Mouse (Mus musculus): Measurements from ENCODE around the gene Focad. TPM values are rescaled to one million over a fixed set of nuclear protein-coding genes. Genes with fewer than 3 reads are reported as not detected.

Gene Focad
- polyA plus RNA-seq, 1 experiment = 29.6 TPM

- Histone ChIP-seq H3K27me3 (ENCODE audit: control insufficient read depth, insufficient read depth, low read length) (no peaks in the 10 kb centered on the region), H3K4me1 (ENCODE audit: control insufficient read depth, insufficient read depth, low read length) (no peaks in the 10 kb centered on the region), H3K27ac (ENCODE audit: insufficient read depth, low read length) (no peak overlapping the region), H3K4me3 (replicated peaks; ENCODE audit: insufficient read depth, low read depth, low read length) (no peak overlapping the region)
- no peak for TF ChIP-seq POLR2A (IDR thresholded peaks at IDR 0.05; ENCODE audit: borderline replicate concordance, insufficient read depth, low read length)
- no peak for TF ChIP-seq CTCF (IDR thresholded peaks at IDR 0.05; ENCODE audit: borderline replicate concordance, insufficient read depth, low read depth, low read length)
- no peak for DNase-seq
- 19% methylated on average over 5 of the region's 5 CpGs for WGBS
These were observed 231.0 kb downstream of the Focad start for GRCm38 (mm10) chr4:88325392-88325791.

GRCm38 (mm10) chr4:88334533-88334932 lies 240.1 kb downstream of the Focad start:
- TF ChIP-seq POLR2A (IDR thresholded peaks at IDR 0.05; ENCODE audit: borderline replicate concordance, insufficient read depth, low read length) (no peak), CTCF (IDR thresholded peaks at IDR 0.05; ENCODE audit: borderline replicate concordance, insufficient read depth, low read depth, low read length) (no peak)
- Histone ChIP-seq H3K27ac (ENCODE audit: insufficient read depth, low read length) (no peak overlapping the region), H3K4me3 (replicated peaks; ENCODE audit: insufficient read depth, low read depth, low read length) (no peak overlapping the region), H3K4me1 (ENCODE audit: control insufficient read depth, insufficient read depth, low read length) (no peaks in the 10 kb centered on the region), H3K27me3 (ENCODE audit: control insufficient read depth, insufficient read depth, low read length) (no peaks in the 10 kb centered on the region)
- DNase-seq = no peak
- 87% methylated on average over 4 of the region's 4 CpGs for WGBS

GRCm38 (mm10) chr4:88336753-88337152 lies 242.3 kb downstream of the Focad start:
- DNase-seq = no peak
- TF ChIP-seq POLR2A (IDR thresholded peaks at IDR 0.05; ENCODE audit: borderline replicate concordance, insufficient read depth, low read length) (no peak), CTCF (IDR thresholded peaks at IDR 0.05; ENCODE audit: borderline replicate concordance, insufficient read depth, low read depth, low read length) (no peak)
- Histone ChIP-seq H3K27me3 (ENCODE audit: control insufficient read depth, insufficient read depth, low read length) (no peaks in the 10 kb centered on the region), H3K27ac (ENCODE audit: insufficient read depth, low read length) (no peak overlapping the region), H3K4me1 (ENCODE audit: control insufficient read depth, insufficient read depth, low read length) (no peaks in the 10 kb centered on the region), H3K4me3 (replicated peaks; ENCODE audit: insufficient read depth, low read depth, low read length) (no peak overlapping the region)
- 39% methylated on average over 2 of the region's 2 CpGs for WGBS

GRCm38 (mm10) chr4:88337365-88337764 lies 242.9 kb downstream of the Focad start:
- 85% methylated on average over 2 of the region's 2 CpGs for WGBS
- no peaks in the 10 kb centered on the region for H3K4me1 ChIP-seq (ENCODE audit: control insufficient read depth, insufficient read depth, low read length)

GRCm38 (mm10) chr4:88338130-88338529 lies 243.7 kb downstream of the Focad start:
- DNase-seq = no peak
- Histone ChIP-seq H3K27ac (ENCODE audit: insufficient read depth, low read length) (no peak overlapping the region), H3K4me1 (ENCODE audit: control insufficient read depth, insufficient read depth, low read length) (no peaks in the 10 kb centered on the region), H3K4me3 (replicated peaks; ENCODE audit: insufficient read depth, low read depth, low read length) (no peak overlapping the region), H3K27me3 (ENCODE audit: control insufficient read depth, insufficient read depth, low read length) (no peaks in the 10 kb centered on the region)
- TF ChIP-seq POLR2A (IDR thresholded peaks at IDR 0.05; ENCODE audit: borderline replicate concordance, insufficient read depth, low read length) (no peak), CTCF (IDR thresholded peaks at IDR 0.05; ENCODE audit: borderline replicate concordance, insufficient read depth, low read depth, low read length) (no peak)
- 51% methylated on average over 5 of the region's 5 CpGs for WGBS

More at GRCm38 (mm10) chr4:88337365-88337764, 242.9 kb downstream of the Focad start:
- Histone ChIP-seq H3K4me3 (replicated peaks; ENCODE audit: insufficient read depth, low read depth, low read length) (no peak overlapping the region), H3K27ac (ENCODE audit: insufficient read depth, low read length) (no peak overlapping the region), H3K27me3 (ENCODE audit: control insufficient read depth, insufficient read depth, low read length) (no peaks in the 10 kb centered on the region)
- TF ChIP-seq CTCF (IDR thresholded peaks at IDR 0.05; ENCODE audit: borderline replicate concordance, insufficient read depth, low read depth, low read length) (no peak), POLR2A (IDR thresholded peaks at IDR 0.05; ENCODE audit: borderline replicate concordance, insufficient read depth, low read length) (no peak)
- no peak for DNase-seq

- TF ChIP-seq CTCF (IDR thresholded peaks at IDR 0.05; ENCODE audit: borderline replicate concordance, insufficient read depth, low read depth, low read length) (no peak), POLR2A (IDR thresholded peaks at IDR 0.05; ENCODE audit: borderline replicate concordance, insufficient read depth, low read length) (no peak)
- no peak for DNase-seq
- Histone ChIP-seq H3K27ac (ENCODE audit: insufficient read depth, low read length) (no peak overlapping the region), H3K4me3 (replicated peaks; ENCODE audit: insufficient read depth, low read depth, low read length) (no peak overlapping the region), H3K27me3 (ENCODE audit: control insufficient read depth, insufficient read depth, low read length) (no peaks in the 10 kb centered on the region), H3K4me1 (ENCODE audit: control insufficient read depth, insufficient read depth, low read length) (no peaks in the 10 kb centered on the region)
- WGBS = 45% methylated on average over 11 of the region's 11 CpGs
These were observed 250.0 kb downstream of the Focad start for GRCm38 (mm10) chr4:88344468-88344867.

- Histone ChIP-seq H3K4me3 (replicated peaks; ENCODE audit: insufficient read depth, low read depth, low read length) (no peak overlapping the region), H3K27me3 (ENCODE audit: control insufficient read depth, insufficient read depth, low read length) (no peaks in the 10 kb centered on the region), H3K4me1 (ENCODE audit: control insufficient read depth, insufficient read depth, low read length) (no peaks in the 10 kb centered on the region), H3K27ac (ENCODE audit: insufficient read depth, low read length) (no peak overlapping the region)
- TF ChIP-seq CTCF (IDR thresholded peaks at IDR 0.05; ENCODE audit: borderline replicate concordance, insufficient read depth, low read depth, low read length) (no peak), POLR2A (IDR thresholded peaks at IDR 0.05; ENCODE audit: borderline replicate concordance, insufficient read depth, low read length) (no peak)
- 77% methylated on average over 4 of the region's 4 CpGs for WGBS
- no peak for DNase-seq
These were observed 250.6 kb downstream of the Focad start for GRCm38 (mm10) chr4:88345065-88345464.

GRCm38 (mm10) chr4:88345938-88346337 lies 251.5 kb downstream of the Focad start:
- no peak for DNase-seq
- no peaks in the 10 kb centered on the region for H3K27me3 ChIP-seq (ENCODE audit: control insufficient read depth, insufficient read depth, low read length)
- WGBS = 79% methylated on average over 8 of the region's 8 CpGs
- H3K4me1 ChIP-seq (ENCODE audit: control insufficient read depth, insufficient read depth, low read length) = no peaks in the 10 kb centered on the region
- TF ChIP-seq CTCF (IDR thresholded peaks at IDR 0.05; ENCODE audit: borderline replicate concordance, insufficient read depth, low read depth, low read length) = no peak
- no peak for TF ChIP-seq POLR2A (IDR thresholded peaks at IDR 0.05; ENCODE audit: borderline replicate concordance, insufficient read depth, low read length)
- H3K27ac ChIP-seq (ENCODE audit: insufficient read depth, low read length) = no peak overlapping the region
- H3K4me3 ChIP-seq (replicated peaks; ENCODE audit: insufficient read depth, low read depth, low read length) = no peak overlapping the region

All from cerebellum, adult 2 months (tissue).